Mouse (Mus musculus) spleen, postnatal 4 days (tissue): ENCODE data around the gene Mbd5.

Source experiments
- DNase-seq, 2 experiments: peaks; one replicate each; pipeline ENCODE4 v3.0.0; 2022; ENCODE audit warnings: low spot score in 2 of 2

Gene Mbd5

DNA sequence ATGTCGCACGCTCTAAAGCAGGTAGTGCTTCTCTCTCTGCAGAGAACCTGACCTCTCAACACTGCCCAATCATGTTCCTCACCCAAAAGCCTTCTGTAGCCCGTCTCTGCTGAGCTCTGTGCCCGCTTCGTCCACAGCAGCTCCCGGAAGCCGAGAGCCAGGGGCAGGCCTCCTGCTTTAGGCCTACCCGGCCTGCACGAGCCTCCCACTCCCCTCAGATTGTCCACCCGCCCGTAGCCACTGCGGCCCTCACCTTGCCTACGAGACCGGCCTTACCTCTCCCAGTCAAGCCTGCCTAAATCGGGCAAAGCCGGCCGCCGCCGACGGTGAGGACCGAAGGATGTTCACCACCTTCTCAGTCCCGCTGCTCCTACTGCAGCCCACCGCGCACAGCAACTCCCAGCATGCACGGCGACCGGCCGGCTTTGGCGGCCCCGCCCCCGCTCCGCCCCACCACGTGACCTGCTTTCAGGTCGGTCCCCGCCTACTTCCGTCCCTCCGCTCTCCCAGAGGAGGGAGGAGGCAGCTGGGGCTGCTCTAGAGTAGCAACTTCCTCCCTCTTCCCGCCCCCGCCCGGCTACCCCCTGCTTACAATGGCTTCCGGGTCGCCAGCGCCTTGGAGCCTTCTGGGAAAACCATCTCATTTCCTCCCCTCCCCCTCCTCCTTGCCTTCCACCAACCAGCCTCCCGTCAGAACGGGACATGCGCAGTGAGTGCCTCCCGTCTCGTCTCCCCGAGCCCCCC lies at the start of gene Mbd5:
TSS of gene Mbd5 (plus strand) at position 668 of the 744 bp plus-strand sequence.
- peak; percentile 99 for DNase-seq

DNA sequence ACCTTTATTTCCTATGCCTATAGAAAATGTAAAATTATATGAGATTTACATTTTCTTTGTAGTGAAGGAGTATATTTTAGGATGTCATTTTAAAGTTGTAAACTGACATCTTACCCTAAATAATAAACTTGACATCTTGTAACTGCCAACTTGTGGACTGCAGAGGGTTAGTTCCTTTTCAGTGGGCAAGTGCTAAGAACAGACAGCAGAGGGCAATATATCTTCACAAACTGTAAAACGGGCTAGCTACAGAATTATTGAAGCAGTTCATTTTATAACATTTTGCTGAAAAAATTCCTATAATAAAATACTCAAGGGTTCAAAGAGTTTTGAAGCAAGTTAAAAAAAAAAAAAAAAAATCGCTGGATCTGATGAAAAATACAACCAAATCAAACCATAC lies 40.4 kb upstream of the Mbd5 start:
- no peak for DNase-seq

DNA sequence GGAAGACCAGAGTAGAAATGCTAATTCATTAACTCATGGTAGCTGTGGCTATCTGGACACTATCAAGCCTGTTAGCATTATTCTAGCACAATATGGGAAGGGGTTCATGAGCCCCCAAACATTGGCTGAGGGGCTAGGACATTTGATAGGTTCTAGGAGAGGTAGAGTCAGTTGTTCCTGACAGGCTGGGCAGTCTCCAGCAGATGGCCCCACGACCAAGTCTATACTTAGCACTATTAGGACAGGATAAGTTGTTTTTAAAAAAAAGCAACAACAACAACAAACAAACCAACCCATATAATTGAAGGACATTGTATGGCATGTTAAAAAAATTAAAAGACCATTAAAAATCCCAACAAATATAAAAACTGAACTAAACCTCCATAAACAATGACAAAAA lies 35.1 kb upstream of the Mbd5 start:
- DNase-seq: no peak

DNA sequence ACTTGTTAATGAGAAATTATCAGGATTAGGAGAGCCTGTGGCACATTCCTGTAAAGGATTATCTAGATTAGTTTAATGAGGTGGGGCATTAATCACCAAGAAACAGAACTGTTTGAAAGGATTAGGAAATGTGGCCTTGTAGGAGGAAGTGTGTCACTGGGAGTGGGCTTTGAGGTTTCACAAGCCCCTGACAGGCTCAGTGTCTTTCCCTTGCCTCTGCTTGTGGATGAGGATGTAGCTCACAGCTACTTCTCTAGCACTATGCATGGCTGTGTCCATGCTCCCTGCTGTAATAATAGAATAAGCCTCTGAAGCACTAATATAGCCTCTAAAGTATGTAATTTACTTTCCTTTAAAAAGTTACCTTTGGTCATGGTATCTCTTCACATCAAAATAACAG lies 33.5 kb upstream of the Mbd5 start:
- no peak for DNase-seq

DNA sequence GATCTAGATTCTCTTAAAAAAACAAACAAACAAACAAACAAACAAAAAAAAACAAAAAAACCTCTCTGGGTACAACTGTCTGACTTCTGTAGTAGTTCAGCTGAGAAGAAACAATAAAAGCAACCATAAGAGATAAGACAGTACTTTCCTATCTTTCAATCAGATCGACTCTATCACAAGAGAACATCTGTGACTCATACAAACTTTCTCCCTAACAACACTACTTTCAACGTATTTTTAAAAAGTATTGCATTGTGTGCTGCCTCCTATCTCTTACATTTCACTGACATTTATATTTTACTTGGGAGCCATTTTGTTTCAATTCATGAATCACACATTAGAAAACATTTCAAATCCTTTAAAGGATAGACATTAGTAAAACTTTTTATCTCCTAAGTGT lies 14.2 kb upstream of the Mbd5 start:
- DNase-seq: no peak

DNA sequence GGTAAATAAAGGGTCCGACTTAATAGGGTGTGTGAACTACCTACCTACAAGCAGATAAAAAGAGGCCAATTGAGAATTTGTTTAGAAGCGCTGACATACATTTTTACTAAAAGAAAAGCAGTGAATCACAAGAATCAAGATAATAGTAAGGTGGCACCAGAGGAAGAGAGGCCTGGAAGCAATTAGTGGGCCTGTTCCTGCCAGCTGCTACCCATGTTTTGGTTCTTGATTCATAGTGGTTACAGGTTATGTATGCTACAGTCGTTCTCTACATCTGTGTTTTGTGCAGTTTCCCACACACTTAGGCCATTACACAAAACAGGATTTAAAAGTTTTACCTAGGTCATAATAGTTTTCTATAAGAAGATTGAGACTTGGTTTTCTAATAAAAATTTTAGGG lies 1.5 kb upstream of the Mbd5 start:
- no peak for DNase-seq

DNA sequence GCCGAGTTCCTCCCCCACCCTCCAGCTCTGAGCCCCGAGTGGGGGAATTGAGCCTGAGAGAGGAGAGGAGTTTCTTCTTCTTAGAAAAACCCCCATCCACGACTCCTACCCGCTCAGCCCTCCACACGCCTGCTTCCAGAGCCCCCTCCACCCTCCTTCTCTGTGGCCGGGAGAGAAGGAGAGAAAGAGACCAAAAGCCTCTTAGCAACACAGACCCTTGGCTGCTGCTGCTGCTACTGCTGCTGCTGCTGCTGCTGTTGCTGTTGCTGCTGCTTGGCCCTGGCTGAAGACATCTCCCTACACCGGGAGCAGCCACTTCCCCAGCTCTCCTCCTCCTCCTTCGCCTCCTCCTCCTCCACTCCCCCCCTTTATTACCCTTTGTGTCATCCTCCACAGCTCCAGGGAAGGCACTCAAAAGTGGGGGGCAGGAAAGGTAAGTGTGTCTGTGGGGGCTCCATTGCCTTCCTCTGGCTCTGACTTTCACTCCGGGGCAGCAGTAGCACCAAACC lies 489 bp downstream of the Mbd5 start:
- DNase-seq: peak; percentile 30 to 77

DNA sequence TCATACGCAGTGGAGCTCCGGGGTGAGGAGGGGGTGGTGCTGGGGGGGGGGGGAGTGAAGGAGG lies 776 bp downstream of the Mbd5 start, which contains the start of gene Orc4:
TSS of gene Orc4 (minus strand) at position 26 of the 64 bp plus-strand sequence.
- no peak for DNase-seq

DNA sequence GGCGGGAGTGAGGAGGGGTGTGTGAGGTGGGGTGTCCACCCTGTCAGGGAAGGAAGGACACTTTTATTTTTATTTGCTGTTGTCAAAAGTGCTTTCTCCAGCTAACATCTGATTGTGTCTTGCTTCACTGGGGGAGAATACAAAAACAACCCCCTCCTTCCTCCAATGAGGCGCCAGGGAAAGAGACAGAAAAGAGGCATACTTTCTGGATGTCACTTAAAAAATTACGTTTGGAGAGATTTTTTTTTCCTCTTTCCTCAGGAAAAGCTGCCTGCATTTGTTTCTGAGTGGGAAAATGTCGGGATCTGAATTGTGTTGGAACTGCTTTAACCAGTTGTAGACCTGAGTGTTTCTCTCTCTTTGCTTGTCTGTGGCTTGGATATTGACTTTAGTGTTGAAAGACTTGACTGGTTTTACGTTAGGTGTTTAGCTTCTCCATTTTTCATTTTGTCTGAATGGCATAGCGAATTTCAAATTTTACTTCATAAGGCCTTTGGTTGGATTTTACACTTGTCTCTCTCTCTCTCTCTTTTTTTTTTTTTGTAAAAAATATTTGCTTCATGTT lies 1.1 kb downstream of the Mbd5 start:
- no peak for DNase-seq

DNA sequence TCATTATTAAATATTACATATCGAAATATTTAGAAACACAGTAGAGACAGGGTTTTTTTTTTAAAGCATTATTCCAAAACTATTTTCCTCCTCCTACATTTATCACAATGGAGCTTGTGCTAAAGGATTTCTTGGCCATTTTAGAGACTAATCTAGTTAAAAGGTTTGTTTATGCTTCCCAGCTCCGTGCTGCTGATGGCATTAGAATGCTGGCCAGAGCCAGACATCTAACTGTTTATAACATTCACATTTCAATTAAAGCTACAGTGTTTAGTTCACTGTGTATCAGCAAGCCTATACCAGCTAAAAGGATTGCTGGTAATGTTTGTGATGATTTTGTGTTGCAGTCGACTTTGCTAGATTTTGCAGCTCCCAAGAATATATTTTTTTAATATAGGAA lies 7.3 kb downstream of the Mbd5 start:
- DNase-seq: no peak

DNA sequence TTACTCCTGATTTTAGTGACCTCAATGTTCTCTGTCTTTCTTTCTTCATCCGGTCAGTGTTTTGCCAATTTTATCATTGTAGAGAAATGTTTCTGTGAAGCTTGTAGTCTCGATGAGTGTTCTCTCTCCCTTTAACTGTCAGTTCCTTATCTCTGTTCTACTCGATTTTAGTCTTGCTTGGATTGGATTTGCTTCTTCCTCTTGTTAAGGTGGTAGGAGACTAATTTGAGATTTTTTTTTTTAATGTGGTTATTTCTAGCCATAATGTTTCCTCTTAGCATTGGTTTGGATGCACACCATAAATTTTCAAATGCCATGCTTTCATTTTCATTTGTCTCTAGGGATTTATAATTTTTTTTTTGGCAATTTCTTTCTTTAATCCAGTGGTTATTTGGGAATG lies 29.6 kb downstream of the Mbd5 start:
- DNase-seq: no peak

DNA sequence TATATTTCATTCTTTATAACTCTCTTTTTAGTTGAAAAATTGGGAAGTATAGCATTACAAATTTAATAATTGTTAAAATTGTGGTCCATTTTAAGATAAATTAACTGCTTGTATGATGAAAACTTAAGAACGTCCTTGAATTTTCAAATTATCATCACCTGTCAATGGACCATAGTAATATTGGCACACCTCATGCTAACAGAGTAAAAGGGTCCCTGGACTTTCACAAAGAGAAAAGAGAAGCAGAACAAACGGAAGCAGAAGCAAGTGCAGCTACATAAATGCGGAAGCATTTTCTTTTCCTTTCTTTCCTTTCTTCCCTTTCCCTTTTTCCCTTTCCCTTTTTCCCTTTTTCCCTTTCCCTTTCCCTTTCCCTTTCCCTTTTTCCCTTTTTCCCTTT lies 41.0 kb downstream of the Mbd5 start:
- DNase-seq: no peak

DNA sequence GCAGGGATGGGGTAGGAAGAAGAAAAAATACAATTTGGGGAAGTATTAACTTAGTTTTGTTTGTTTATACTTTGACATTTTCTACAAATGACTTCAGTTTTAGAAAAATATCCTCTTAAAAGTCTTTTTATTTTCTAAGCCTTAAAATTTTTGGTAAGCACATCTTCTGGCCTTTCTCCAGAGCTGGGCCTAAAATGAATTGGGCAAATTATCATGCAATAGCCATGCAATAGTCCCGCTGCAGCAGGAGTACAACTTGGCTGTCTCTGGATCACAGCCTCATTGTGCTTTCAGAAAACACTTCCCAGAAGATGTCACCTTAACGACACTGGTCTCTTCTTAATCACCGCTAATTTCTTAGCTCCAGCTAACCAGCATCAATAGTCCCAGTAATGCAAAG lies 91.2 kb downstream of the Mbd5 start:
- no peak for DNase-seq

DNA sequence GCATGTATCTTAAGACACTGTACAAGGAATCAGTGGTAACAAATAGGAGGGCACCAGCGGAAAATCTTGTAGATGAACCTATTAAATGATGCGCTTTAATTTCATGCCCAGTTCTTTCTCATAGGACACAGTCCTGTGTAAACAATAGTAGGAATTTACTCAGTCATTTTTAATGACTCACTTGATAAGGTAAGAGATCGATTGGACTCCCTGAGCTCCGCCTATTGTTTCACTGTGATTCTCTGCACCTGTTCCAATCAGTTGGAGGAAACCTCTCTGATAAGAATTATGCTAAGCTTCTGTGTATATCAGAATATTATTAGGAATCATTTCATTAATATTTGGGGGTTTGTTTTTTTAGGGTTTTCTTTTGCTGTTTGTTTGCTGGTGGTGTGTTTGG lies 100.7 kb downstream of the Mbd5 start:
- no peak for DNase-seq

DNA sequence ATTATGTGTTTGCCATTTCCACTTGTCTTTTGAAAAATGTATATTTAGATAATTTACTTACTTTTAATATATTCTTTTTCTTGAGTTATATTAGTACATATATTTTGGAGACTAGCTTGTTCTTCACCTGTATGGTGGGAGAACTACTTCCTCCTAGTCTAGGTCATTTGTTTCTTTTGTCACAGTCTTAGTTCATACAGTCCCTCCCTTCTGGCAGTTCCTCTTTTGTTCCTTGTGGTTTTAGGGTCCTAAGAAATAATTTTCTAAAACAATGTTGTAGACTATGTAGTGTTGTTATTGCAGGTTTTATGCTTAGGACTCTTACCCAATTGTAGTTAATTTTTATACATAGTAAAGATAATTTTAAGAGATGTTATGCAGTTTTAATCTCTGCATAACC lies 118.6 kb downstream of the Mbd5 start:
- DNase-seq: no peak

DNA sequence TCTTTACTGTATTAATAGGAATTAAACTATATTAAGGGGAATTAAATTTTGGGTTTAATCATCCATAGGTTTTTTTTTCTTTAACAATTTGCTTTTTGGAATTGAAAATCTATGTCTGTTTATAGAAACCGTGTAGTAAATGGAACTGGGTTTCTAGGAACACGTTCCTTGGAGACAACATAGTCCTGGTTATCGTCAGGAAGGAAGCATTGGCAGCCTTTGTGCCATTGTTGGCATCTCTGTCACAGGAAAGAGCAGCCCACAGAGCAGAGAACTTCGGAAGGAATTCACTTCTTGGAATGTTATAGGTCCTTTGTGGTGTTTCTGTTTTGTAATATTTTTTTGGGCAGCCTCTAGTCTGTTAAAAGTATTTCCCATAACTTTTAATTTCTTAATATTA lies 135.7 kb downstream of the Mbd5 start:
- no peak for DNase-seq

DNA sequence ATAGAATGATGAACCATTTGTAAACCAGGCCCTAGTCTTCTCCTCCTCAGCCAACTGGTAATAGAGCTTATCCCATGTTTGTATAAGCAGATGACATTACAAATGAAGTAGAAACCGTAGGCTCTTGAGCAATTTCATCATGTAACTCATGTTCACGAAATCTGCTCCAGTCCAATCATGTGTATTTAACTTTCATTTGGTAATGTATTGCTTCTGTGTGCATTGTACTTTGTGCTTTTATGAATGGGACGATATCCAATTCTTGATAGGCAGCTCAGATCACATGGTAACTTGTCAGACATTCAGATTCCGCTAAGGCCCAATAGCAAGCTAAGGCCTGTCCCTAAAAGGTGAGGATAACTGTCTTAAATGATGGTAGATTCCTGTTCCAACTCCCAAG lies 141.5 kb downstream of the Mbd5 start:
- DNase-seq: no peak

DNA sequence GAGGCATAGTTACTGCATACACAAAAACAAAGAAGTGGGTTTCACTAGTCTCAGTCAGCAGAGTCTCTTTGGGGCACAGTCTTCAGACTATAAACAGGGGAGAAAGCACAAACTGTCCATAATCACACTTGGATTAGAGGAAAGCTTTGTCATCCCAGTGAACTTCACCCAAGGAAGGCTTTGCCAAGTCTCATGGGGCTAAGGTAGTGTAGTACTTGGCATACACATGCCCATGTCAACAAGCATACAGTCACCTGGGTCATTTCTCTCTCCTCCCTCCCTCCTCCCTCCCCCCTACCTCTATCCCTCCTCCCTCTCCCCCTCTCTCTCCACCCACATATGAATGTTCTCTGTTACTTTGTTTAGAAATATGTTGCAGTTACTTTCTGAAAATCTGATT lies 147.5 kb downstream of the Mbd5 start:
- DNase-seq: no peak

DNA sequence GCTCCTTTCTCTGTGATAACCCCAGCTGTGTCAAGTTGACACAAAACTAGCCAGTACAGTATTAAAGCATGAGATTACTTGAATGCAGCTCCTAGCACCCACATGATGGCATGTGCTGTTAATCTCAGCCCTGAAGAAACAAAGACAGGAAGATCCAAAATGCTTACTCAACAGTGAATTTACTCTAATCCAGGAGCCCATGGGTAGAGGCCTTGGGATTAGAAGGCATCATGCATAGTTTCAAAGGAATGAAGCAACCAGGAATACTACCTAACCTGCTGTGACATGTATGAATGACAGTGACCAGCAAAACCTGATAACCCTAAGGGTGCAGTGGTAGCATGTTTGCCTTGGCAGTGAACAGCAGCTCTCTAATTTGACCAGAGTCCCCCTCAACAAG lies 159.6 kb downstream of the Mbd5 start:
- no peak for DNase-seq

DNA sequence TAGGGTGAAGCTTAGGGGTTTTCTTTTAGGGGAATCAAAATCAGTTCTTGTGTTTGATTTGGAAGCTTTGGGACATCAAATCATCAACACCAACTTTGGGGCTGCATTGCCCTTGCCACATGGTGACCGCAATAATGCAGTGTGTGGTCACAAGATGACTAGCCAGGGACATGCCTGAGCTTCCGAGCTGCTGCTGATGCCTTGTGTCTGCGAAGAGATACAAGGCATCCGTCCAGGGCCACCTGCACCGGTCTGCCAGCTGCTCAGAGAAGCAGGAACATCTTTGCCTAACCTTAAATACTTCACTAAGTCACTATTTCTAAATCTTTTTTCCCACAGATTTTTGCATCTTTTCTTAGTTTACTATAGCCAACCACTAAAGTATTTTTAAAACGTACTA lies 170.6 kb downstream of the Mbd5 start:
- no peak for DNase-seq

DNA sequence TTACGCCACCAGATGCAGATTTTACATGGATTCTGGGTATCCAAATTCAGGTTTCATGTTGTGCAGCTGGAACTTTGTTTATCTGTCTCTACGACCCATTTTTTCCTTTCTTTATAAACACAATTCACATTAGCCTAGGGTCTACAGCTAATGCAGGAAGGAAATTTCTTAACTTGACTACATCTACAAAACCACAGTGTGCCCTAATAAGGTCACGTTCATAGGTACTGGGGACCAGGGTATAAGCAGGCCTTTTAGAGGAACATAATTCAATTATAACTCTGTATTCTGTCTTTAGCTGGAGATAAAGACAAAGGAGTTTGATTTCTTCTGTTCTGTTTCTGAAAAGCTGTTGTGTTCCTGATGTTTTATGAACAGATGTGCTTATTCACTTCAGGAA lies 172.3 kb downstream of the Mbd5 start:
- no peak for DNase-seq

DNA sequence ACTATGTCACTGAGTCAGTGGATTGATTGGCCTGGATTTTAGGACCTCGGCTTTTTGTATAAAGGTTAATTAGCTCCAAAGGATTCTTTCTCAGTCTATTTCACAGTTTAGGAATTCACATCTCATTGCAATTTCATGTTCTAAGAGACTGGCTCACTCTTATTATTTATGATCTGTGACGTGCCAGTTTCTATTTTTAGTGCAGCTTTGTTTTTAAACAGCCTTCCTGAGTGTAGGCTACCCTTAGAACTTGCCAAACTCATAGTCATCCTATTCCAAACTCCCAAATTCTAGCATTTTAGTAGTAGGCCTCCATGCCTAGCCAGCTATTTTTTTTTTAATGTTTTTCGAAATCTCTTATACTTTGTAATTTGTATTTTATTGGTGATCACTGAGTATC lies 192.9 kb downstream of the Mbd5 start:
- no peak for DNase-seq

DNA sequence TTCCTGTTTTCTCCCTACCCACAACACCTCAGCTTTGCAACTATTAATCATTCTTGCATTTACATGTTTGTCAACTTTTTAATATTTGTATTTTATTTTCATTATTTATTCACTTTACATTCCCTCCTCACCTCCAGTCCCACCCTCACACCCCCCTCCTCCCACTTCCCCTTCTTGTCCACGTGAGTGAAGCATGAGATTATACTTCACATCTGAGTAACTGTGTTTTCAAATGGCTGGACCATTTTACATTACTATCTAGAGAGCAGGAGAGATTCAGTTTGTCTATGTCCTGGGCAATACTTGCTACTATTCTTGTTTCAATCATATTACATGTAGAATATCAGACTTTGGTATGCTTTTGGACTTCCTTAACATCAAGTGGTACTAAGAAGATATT lies 204.3 kb downstream of the Mbd5 start:
- DNase-seq: no peak

DNA sequence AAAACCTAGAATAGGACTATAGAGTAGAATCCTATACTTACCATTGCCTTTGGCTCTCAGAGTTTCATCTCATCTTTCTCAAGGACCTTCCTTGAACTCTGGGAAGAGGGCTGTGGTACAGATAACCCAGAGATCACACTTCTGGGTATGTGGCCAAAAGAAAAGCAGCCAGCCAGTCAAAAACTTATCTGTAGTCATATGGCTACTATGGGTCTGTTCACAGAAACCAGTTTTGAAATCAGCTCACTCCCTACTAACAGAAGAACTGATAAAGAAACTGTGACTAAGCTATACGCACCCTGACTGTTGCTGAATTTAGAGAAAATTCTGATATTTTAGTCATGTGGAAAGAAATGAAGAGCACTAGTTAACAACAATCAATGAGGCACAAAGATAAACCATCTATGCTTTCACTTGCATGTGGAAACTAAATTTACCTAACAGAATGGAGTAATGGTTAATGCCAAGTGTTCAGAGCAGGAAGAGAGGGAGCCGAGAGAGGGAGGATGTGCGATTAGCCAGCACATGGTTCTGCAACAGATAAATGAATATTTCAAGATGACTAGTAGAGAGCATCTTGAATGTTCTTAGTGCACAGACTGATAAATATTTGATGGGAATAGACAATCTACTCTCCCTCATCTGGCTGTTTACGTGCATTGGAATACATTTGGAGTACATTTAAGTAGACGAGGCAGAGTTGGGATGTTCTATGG lies 211.1 kb downstream of the Mbd5 start:
- DNase-seq: no peak
